Mouse (Mus musculus): ENCODE results near the gene Gpatch3. TPM values are rescaled to one million over a fixed set of nuclear protein-coding genes. Genes with fewer than 3 reads are reported as not detected.

Gpatch3 gene
- total RNA-seq, 2 experiments from 2014 or later: 6.3 to 8.5 TPM

- peak; percentile 70 to 81 for DNase-seq (ENCODE audit: low spot score in 2 of 2)
These were observed 9.8 kb downstream of the Gpatch3 start, which contains the start of gene Gpn2 for GRCm38 (mm10) chr4:133584059-133584951. Gene Gpn2 (plus strand): TSS chr4:133584362.

DNA sequence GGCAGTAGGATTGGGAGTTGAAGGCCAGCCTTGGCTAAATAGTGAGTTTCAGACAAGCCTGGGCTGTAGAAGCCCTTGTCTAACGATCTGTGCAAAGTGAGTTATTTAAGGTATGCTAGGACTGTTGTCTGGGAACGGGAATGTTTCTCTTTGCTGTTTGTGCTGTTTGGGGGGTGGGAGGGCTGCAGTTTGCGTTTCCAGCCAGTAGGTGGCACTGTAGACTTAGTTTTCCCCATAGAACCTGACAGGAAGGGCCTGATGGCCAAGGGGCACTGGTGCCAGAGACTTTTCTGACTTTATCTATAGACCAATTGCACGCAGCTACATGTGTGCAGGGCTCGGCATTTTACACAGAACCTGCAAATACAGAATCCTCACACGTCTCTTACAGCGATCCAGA is 18.0 kb downstream of the Gpatch3 start:
- DNase-seq (ENCODE audit: low spot score in 2 of 2): peak; percentile 78 to 79

- no peak for DNase-seq (ENCODE audit: low spot score in 2 of 2)
These were observed 21.0 kb downstream of the Gpatch3 start for GRCm38 (mm10) chr4:133595538-133595937.

DNA sequence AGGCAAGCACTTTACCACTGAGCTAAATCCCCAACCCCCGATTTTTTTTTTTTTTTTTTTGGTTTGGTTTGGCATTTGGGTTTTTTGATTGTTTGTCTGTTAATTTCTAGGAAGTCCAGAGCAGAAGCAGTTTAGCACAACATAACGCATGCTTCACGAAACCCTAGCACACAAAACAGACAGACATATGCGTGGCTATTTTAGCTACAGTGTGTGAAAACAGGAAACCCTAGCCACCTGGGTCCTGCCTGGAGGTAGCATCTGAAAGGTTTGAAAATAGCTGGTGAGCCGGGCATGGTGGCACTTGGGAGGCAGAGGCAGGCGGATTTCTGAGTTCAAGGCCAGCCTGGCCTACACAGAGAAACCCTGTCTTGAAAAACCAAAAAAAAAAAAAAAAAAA is 21.5 kb downstream of the Gpatch3 start:
- no peak for DNase-seq (ENCODE audit: low spot score in 2 of 2)

- no peak for DNase-seq (ENCODE audit: low spot score in 2 of 2)
These were observed 24.1 kb downstream of the Gpatch3 start for GRCm38 (mm10) chr4:133598616-133599015.

DNA sequence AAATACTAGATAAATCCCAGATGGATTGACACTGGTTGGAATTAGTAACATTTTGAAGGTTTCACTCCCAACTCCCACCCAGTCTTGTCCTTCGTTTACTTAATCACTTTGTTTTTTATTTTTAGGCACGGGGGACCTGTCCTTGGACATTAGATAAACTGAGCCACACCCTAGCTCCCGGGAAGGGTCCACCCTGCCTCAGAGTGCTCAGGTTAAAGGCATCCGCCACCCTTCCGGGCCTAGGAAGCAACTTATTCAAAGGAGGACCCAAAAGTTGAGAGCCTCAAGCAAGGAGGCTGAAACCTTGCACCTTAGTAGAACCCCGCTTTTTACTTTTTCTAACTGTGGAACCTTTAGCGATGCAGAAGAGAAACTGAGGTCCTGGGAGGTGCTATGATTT is 24.6 kb downstream of the Gpatch3 start:
- no peak for DNase-seq (ENCODE audit: low spot score in 2 of 2)

DNA sequence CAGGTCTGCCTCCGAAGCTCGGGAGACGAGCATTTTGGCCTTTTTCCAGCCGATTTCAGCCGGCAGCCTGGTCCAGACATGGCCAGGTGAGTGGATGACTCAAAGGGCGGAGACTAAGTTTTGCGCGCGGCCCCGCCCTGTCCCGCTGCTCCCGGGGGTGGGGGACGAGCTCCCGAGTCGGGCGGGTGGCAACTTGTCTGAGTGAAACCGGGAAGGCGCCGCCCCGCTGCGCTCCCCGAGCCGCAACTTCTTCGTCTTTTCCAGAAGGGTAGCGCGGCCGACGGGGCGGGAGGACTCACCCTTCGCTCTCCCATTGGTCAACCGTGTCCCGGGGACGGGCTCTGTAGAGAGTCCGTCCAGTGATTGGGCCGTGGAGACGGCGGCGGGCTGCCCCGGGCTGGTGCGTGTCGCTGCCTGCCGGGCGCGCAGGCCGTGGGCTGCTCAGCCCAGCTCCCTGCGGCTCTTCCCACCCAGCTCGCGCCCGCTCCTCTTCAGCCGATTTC is 25.1 kb downstream of the Gpatch3 start:
- peak; percentile 71 to 80 for DNase-seq (ENCODE audit: low spot score in 2 of 2)

GRCm38 (mm10) chr4:133600306-133600705 is 25.8 kb downstream of the Gpatch3 start:
- no peak for DNase-seq (ENCODE audit: low spot score in 2 of 2)

GRCm38 (mm10) chr4:133601721-133602218 is 27.2 kb downstream of the Gpatch3 start, which contains the start of gene Sfn:
Gene Sfn (minus strand): TSS chr4:133602168.
- DNase-seq (ENCODE audit: low spot score in 2 of 2): no peak

DNA sequence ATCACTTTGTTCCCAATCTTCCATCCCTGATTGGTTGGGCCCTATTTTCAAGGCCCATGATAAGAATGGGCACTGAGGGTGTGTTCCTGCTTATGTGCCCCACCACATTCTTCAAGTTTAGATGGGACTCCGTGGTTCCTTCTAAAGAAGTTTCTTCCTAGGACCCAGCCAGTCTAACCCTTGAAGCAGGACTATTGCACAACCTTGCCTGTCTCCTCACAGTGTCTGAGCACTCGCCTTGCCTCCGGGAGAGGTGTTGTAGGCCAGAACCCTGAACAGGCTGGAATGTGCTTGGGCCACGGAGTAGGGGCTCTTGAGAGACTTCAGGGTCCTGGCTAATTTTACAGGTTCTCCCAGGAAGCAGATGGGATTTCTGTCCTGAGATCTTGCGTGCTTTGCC is 28.5 kb downstream of the Gpatch3 start:
- no peak for DNase-seq (ENCODE audit: low spot score in 2 of 2)

- no peak for DNase-seq (ENCODE audit: low spot score in 2 of 2)
These were observed 29.6 kb downstream of the Gpatch3 start for GRCm38 (mm10) chr4:133604175-133604574.

- no peak for DNase-seq (ENCODE audit: low spot score in 2 of 2)
These were observed 30.3 kb downstream of the Gpatch3 start for GRCm38 (mm10) chr4:133604856-133605255.

DNA sequence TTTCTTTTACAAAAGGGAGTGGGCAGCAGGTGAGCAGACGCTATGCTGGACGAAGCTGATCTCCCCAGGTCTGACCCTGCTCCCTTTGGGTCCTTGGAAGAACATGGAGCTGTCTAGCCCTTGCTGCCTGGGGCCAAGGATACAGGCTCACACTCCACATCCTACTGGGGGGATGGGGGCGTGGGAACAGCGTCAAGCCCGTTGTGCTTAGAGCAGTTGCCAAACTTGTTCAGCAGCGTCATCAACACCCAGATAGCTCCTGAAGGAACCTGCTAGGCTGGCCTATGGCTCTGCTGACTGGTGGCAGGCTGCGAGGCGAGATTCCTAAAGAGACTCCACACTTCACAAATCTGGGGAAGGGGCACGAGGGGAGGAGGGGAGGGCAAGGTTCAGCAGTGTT is 30.8 kb downstream of the Gpatch3 start:
- DNase-seq (ENCODE audit: low spot score in 2 of 2): no peak

DNA sequence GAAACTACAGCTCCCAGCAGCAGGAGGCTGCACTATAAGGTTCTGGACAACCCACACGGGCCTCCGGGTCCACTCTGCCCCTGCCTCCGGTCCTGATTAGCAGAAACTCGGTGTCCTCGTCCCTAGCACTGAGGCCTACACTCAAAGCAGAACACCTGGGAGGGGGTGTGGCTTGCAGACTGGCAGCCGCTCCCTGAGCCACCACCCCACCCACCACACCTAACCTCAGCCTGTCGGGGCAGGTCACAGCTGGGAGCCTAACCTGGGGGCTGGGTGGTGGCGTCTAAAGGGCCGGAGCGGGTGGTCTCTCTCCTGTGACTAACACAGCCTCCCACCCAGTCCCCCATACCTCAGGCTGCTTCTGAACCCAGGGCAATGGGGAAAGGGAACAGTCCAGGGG is 32.7 kb downstream of the Gpatch3 start:
- no peak for DNase-seq (ENCODE audit: low spot score in 2 of 2)

DNA sequence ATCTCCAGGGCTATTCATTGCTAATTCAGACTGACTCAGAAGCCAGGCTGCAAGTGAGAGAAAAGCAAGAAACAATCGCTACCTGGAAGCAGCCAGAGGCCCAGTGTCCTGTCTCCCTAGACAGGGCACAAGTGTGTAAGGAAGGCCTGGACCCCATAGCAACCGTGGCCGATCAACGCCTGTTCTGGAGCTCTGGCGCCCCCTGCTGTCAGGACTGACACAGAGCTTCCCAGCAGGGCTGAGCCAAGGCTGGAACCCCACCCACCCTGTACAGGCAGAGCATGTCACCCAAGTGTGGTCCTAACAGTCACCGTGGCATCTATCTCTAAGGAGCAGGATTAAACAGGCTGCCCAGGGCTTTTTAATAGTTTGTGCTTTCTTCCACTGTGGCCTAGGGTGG is 35.2 kb downstream of the Gpatch3 start:
- peak; percentile 78 to 84 for DNase-seq (ENCODE audit: low spot score in 2 of 2)

DNA sequence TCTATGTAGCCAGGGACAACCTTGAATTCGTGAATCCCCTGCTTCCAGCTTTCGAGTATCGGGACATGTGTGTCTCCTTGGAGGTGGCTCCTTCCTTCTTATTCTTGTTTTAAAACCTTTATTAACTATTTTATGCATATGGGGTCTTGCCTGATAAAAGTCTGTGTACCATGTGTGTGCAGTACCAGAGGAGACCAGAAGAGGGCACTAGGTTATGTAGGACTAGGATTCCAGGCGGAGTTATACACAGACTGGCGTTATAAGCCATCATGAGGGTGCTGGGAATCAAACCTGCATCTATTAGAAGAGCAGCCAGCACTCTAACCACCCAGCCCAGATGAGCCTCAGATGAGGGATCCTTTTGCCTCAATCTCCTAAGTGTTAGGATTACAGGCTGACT is 37.3 kb downstream of the Gpatch3 start:
- no peak for DNase-seq (ENCODE audit: low spot score in 2 of 2)

- DNase-seq (ENCODE audit: low spot score in 2 of 2): no peak
These were observed 37.9 kb downstream of the Gpatch3 start for GRCm38 (mm10) chr4:133612416-133612815.

DNA sequence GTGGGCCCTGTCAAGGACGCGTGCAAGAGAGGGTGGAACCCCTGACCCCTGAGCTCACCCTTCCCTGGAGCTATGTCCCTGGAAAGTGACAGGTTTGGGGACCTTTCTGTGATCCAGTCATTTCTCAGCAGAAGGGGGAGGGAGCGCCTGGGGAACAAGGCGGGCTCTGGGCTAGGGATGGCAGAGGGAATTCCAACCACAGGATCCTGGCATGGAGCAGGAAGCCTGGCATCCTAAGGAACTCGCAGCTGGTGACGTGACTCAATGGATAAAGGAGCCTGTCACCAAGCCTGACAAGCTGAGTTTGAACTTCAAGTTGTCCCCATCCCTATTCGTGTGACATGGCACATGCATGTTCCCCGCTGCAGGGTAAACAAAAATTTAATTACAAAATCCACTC is 38.5 kb downstream of the Gpatch3 start:
- no peak for DNase-seq (ENCODE audit: low spot score in 2 of 2)

- no peak for DNase-seq (ENCODE audit: low spot score in 2 of 2)
These were observed 39.3 kb downstream of the Gpatch3 start for GRCm38 (mm10) chr4:133613867-133614266.

DNA sequence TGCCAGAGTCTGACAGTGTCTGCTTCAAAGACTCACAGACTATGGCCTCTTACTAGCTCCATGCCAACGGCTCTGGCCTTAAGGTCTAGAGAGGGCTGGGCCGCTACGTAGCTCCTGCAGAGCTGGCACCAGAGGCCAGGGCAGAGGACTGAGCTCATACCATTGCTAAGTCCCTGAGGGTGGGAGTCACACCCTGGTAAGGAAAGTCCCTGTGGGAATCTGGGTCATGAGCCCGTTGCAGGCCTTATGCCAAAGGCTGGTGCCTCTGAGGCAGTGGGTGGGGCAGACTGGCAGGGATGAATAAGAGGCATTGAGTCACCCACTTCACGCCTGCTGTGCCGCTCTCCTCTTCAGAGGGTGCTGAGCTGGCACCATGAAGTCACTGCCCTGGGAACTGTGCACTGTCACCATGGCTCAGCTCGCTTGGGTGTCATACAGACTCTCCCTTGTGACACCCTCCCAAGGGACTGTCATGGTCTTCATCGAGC is 39.8 kb downstream of the Gpatch3 start:
- DNase-seq (ENCODE audit: low spot score in 2 of 2): peak; percentile 51 to 52

- DNase-seq (ENCODE audit: low spot score in 2 of 2): no peak
These were observed 40.9 kb downstream of the Gpatch3 start for GRCm38 (mm10) chr4:133615416-133615815.

DNA sequence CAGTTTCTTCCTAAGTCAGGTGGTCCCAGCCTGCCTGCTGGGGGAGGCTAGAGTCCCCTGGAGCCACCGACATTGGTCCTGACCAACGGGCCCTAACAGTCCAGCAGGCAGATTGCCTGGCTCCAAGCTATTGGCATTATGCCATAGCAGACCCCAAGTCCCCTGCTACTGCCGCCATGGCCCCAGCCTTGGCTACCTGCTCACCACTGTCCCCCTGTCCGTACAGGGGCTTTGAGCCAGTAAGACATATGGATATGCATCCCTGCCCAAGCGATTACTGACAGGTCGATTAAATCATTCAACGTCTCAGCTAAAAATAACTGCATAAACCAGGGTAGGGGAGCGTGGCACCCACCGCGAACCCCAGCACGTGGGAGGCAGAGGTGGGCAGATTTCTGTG is 43.4 kb downstream of the Gpatch3 start:
- no peak for DNase-seq (ENCODE audit: low spot score in 2 of 2)

Data from layer of hippocampus, postnatal 10 days (tissue).